Mouse (Mus musculus) CH12.LX (cell line): ENCODE measurements around the gene Eef1akmt3.

Source experiments
- CTCF ChIP-seq, 2 experiments: IDR thresholded peaks in 1 of 2; conservative IDR thresholded peaks in 1 of 2; 2 replicates each; pipeline ENCODE4 v1.5.1; 2011 to 2012; ENCODE audit warnings: low read depth in 2 of 2, low read length in 2 of 2, improper control_type of control experiment in 1 of 2, inconsistent platforms in 1 of 2, mild to moderate bottlenecking in 1 of 2, moderate library complexity in 1 of 2
- EP300 ChIP-seq: IDR thresholded peaks from 2 replicates; pipeline ENCODE4 v1.6.1; 2011; ENCODE audit warnings: low read length, improper control_type of control experiment
- SIN3A ChIP-seq: IDR thresholded peaks from 2 replicates; pipeline ENCODE4 v1.6.1; 2012; ENCODE audit warnings: low read length, improper control_type of control experiment, inconsistent platforms
- TCF12 ChIP-seq: IDR thresholded peaks from 2 replicates; pipeline ENCODE4 v1.6.1; 2014; ENCODE audit warnings: low read depth, mild to moderate bottlenecking, inconsistent platforms, low read length, improper control_type of control experiment
- ZC3H11A ChIP-seq: IDR thresholded peaks from 2 replicates; pipeline ENCODE4 v1.6.1; 2012; ENCODE audit warnings: low read depth, mild to moderate bottlenecking, inconsistent platforms, low read length, improper control_type of control experiment

DNA sequence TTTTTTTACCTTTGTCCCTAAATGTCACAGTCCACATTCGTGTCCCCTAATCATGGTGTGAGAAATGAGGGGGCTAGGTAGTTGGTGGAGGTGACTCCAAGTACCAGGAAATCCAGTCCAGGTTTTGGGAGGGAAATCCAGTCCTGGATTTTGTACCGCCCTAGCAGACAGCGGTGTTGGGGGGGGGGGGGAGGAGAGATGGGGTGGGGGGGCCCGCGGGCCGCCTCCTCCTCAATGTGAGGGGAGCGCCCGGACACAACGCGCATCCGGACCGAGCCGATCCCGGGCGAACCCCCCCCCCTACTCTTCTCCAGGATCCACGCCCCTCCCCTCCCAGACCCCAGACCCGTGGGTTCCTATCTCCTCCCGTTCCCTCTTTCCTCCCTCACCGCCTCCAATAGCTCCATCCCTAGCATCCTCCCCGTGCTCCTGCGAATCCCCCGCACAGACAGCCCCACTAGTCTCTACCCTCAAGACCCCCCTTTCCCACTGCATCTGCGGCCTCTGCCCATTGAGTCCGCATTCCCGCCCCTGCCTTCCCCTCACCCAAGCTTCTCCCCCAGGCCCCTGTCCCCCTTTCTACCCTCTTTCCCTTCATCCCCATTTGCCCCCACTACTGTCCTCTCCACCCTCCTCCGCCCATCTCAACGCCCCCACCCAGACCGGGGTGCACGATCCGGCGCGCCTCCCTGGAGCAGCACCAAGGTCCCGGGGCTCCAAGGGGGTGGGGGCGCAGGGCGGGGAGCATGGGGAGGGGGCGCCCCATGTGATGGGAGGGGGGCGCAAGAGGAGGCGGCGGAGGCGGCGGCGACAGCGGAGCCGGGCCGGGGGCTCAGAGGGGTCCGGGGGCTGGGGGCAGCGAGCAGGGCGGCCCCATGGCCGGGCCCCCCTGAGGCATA is 37.6 kb upstream of the Eef1akmt3 start:
- TF ChIP-seq EP300 (no peak), CTCF (conservative IDR thresholded peaks at IDR 0.05 in 1 of 2, IDR thresholded peaks at IDR 0.05 in 1 of 2; ENCODE audit: low read depth in 2 of 2, low read length in 2 of 2) (no peak), ZC3H11A (no peak), TCF12 (no peak), SIN3A (no peak)
